Mouse (Mus musculus): Measurements from ENCODE around the gene Sh3kbp1. TPM values are rescaled to one million over a fixed set of nuclear protein-coding genes. Genes with fewer than 3 reads are reported as not detected.
A peak's percentile ranks its signal among the peaks of the same experiment; 100 is the strongest.

The Sh3kbp1 gene
- polyA plus RNA-seq, 1 experiment from 2014 or later = 85.3 TPM

GRCm38 (mm10) chrX:159708076-159708830 is 81.2 kb downstream of the Sh3kbp1 start:
- H3K4me3 ChIP-seq = no peak overlapping the region
- no peaks in the 10 kb centered on the region for H3K36me3 ChIP-seq
- peak overlapping the region; percentile 30 for H3K4me2 ChIP-seq
- H3K9me3 ChIP-seq = no peaks in the 10 kb centered on the region
- ATAC-seq (ENCODE audit: extremely low read depth, insufficient number of reproducible peaks, low FRiP score, low TSS enrichment) = no peak
- no peaks in the 10 kb centered on the region; the same call in 1 of the 2 replicates for H3K27me3 ChIP-seq (replicated peaks)
- H3K9ac ChIP-seq = no peak overlapping the region
- H3K4me1 ChIP-seq = peaks cover 10% of the 10 kb centered on the region
- H3K27ac ChIP-seq (replicated peaks) = peak overlapping the region; percentile 50
- WGBS = 34% methylated on average over 8 of the region's 8 CpGs

- Histone ChIP-seq H3K4me1 (peaks cover 10% of the 10 kb centered on the region), H3K4me3 (no peak overlapping the region), H3K9me3 (no peaks in the 10 kb centered on the region), H3K27me3 (replicated peaks) (no peaks in the 10 kb centered on the region; the same call in 1 of the 2 replicates), H3K27ac (replicated peaks) (peak overlapping the region; percentile 50; the same call in 1 of the 2 replicates), H3K36me3 (no peaks in the 10 kb centered on the region), H3K4me2 (peak overlapping the region; percentile 30; the same call in 1 of the 2 replicates), H3K9ac (no peak overlapping the region)
- 82% methylated on average over 6 of the region's 6 CpGs for WGBS
- no peak for ATAC-seq (ENCODE audit: extremely low read depth, insufficient number of reproducible peaks, low FRiP score, low TSS enrichment)
Observed at GRCm38 (mm10) chrX:159709296-159709695, 82.2 kb downstream of the Sh3kbp1 start.

- WGBS = 72% methylated on average over 13 of the region's 13 CpGs
- no peak for ATAC-seq (ENCODE audit: extremely low read depth, insufficient number of reproducible peaks, low FRiP score, low TSS enrichment)
Observed at GRCm38 (mm10) chrX:159711070-159712029, 84.3 kb downstream of the Sh3kbp1 start.

GRCm38 (mm10) chrX:159713191-159713590 is 86.1 kb downstream of the Sh3kbp1 start:
- 64% methylated on average over 2 of the region's 2 CpGs for WGBS

More at GRCm38 (mm10) chrX:159711070-159712029, 84.3 kb downstream of the Sh3kbp1 start:
- Histone ChIP-seq H3K9ac (no peak overlapping the region), H3K4me2 (no peak overlapping the region), H3K4me1 (peaks cover 10% of the 10 kb centered on the region), H3K4me3 (no peak overlapping the region), H3K36me3 (no peaks in the 10 kb centered on the region), H3K27me3 (replicated peaks) (no peaks in the 10 kb centered on the region; the same call in 1 of the 2 replicates), H3K9me3 (no peaks in the 10 kb centered on the region), H3K27ac (replicated peaks) (no peak overlapping the region)

GRCm38 (mm10) chrX:159721390-159721789 is 94.3 kb downstream of the Sh3kbp1 start:
- Histone ChIP-seq H3K27me3 (replicated peaks) (no peaks in the 10 kb centered on the region), H3K4me2 (no peak overlapping the region), H3K4me1 (0 out of 2 replicates have a peak, but pooled peaks cover 6% of the 10 kb centered on the region), H3K9me3 (no peaks in the 10 kb centered on the region), H3K27ac (replicated peaks) (no peak overlapping the region), H3K9ac (no peak overlapping the region), H3K36me3 (no peaks in the 10 kb centered on the region), H3K4me3 (no peak overlapping the region)
- ATAC-seq (ENCODE audit: extremely low read depth, insufficient number of reproducible peaks, low FRiP score, low TSS enrichment) = no peak
- WGBS = 69% methylated on average over 1 of the region's 1 CpGs

More at GRCm38 (mm10) chrX:159713191-159713590, 86.1 kb downstream of the Sh3kbp1 start:
- peaks cover 8% of the 10 kb centered on the region for H3K4me1 ChIP-seq
- H3K4me2 ChIP-seq = no peak overlapping the region
- H3K9ac ChIP-seq = no peak overlapping the region
- H3K4me3 ChIP-seq = no peak overlapping the region
- no peak overlapping the region for H3K27ac ChIP-seq (replicated peaks)
- no peaks in the 10 kb centered on the region for H3K36me3 ChIP-seq
- H3K27me3 ChIP-seq (replicated peaks) = no peaks in the 10 kb centered on the region; the same call in 1 of the 2 replicates
- ATAC-seq (ENCODE audit: extremely low read depth, insufficient number of reproducible peaks, low FRiP score, low TSS enrichment) = no peak
- H3K9me3 ChIP-seq = no peaks in the 10 kb centered on the region

GRCm38 (mm10) chrX:159731421-159731820 is 104.3 kb downstream of the Sh3kbp1 start:
- Histone ChIP-seq H3K4me3 (no peak overlapping the region), H3K27me3 (replicated peaks) (no peaks in the 10 kb centered on the region), H3K27ac (replicated peaks) (no peak overlapping the region), H3K9ac (no peak overlapping the region), H3K4me1 (no peaks in the 10 kb centered on the region), H3K9me3 (no peaks in the 10 kb centered on the region), H3K4me2 (no peak overlapping the region), H3K36me3 (no peaks in the 10 kb centered on the region)
- ATAC-seq (ENCODE audit: extremely low read depth, insufficient number of reproducible peaks, low FRiP score, low TSS enrichment) = no peak
- WGBS = 81% methylated on average over 3 of the region's 3 CpGs

- Histone ChIP-seq H3K4me1 (no peaks in the 10 kb centered on the region), H3K4me3 (no peak overlapping the region), H3K27me3 (replicated peaks) (no peaks in the 10 kb centered on the region), H3K4me2 (no peak overlapping the region), H3K9ac (no peak overlapping the region), H3K27ac (replicated peaks) (no peak overlapping the region), H3K9me3 (no peaks in the 10 kb centered on the region), H3K36me3 (no peaks in the 10 kb centered on the region)
- ATAC-seq (ENCODE audit: extremely low read depth, insufficient number of reproducible peaks, low FRiP score, low TSS enrichment) = no peak
- WGBS = 65% methylated on average over 3 of the region's 3 CpGs
Observed at GRCm38 (mm10) chrX:159732845-159733244, 105.8 kb downstream of the Sh3kbp1 start.

- no peak overlapping the region for H3K9ac ChIP-seq
- no peak overlapping the region for H3K4me2 ChIP-seq
- no peaks in the 10 kb centered on the region for H3K27me3 ChIP-seq (replicated peaks)
- no peak for ATAC-seq (ENCODE audit: extremely low read depth, insufficient number of reproducible peaks, low FRiP score, low TSS enrichment)
- no peaks in the 10 kb centered on the region for H3K4me1 ChIP-seq
- H3K4me3 ChIP-seq = no peak overlapping the region
- WGBS = 66% methylated on average over 2 of the region's 2 CpGs
- no peaks in the 10 kb centered on the region for H3K9me3 ChIP-seq
- H3K36me3 ChIP-seq = no peaks in the 10 kb centered on the region
- H3K27ac ChIP-seq (replicated peaks) = no peak overlapping the region
Observed at GRCm38 (mm10) chrX:159733948-159734347, 106.9 kb downstream of the Sh3kbp1 start.

GRCm38 (mm10) chrX:159735513-159736099 is 108.5 kb downstream of the Sh3kbp1 start:
- no peak for ATAC-seq (ENCODE audit: extremely low read depth, insufficient number of reproducible peaks, low FRiP score, low TSS enrichment)
- Histone ChIP-seq H3K27ac (replicated peaks) (no peak overlapping the region), H3K4me1 (no peaks in the 10 kb centered on the region), H3K4me2 (no peak overlapping the region), H3K36me3 (no peaks in the 10 kb centered on the region), H3K27me3 (replicated peaks) (no peaks in the 10 kb centered on the region), H3K9ac (no peak overlapping the region), H3K4me3 (no peak overlapping the region), H3K9me3 (no peaks in the 10 kb centered on the region)
- 44% methylated on average over 6 of the region's 6 CpGs for WGBS

GRCm38 (mm10) chrX:159737344-159737743 is 110.3 kb downstream of the Sh3kbp1 start:
- no peak overlapping the region for H3K4me2 ChIP-seq
- no peaks in the 10 kb centered on the region for H3K27me3 ChIP-seq (replicated peaks)
- no peak overlapping the region for H3K9ac ChIP-seq
- H3K27ac ChIP-seq (replicated peaks) = no peak overlapping the region
- WGBS = 86% methylated on average over 1 of the region's 1 CpGs
- no peaks in the 10 kb centered on the region for H3K9me3 ChIP-seq
- ATAC-seq (ENCODE audit: extremely low read depth, insufficient number of reproducible peaks, low FRiP score, low TSS enrichment) = no peak
- H3K4me1 ChIP-seq = no peaks in the 10 kb centered on the region
- no peaks in the 10 kb centered on the region for H3K36me3 ChIP-seq
- H3K4me3 ChIP-seq = no peak overlapping the region

GRCm38 (mm10) chrX:159744035-159744434 is 117.0 kb downstream of the Sh3kbp1 start:
- Histone ChIP-seq H3K27me3 (replicated peaks) (no peaks in the 10 kb centered on the region), H3K4me3 (no peak overlapping the region), H3K4me1 (no peaks in the 10 kb centered on the region), H3K9ac (no peak overlapping the region), H3K27ac (replicated peaks) (no peak overlapping the region), H3K36me3 (no peaks in the 10 kb centered on the region), H3K4me2 (no peak overlapping the region), H3K9me3 (no peaks in the 10 kb centered on the region)
- WGBS = 62% methylated on average over 5 of the region's 5 CpGs
- no peak for ATAC-seq (ENCODE audit: extremely low read depth, insufficient number of reproducible peaks, low FRiP score, low TSS enrichment)

Data from heart, embryonic 13.5 days (tissue).